Mouse (Mus musculus): ENCODE data around the gene Hoxa7. TPM values are rescaled to one million over a fixed set of nuclear protein-coding genes. Genes with fewer than 3 reads are reported as not detected.

Gene Hoxa7
- total RNA-seq, 2 experiments from 2014 or later, result 0.16 to 0.45 TPM

DNA sequence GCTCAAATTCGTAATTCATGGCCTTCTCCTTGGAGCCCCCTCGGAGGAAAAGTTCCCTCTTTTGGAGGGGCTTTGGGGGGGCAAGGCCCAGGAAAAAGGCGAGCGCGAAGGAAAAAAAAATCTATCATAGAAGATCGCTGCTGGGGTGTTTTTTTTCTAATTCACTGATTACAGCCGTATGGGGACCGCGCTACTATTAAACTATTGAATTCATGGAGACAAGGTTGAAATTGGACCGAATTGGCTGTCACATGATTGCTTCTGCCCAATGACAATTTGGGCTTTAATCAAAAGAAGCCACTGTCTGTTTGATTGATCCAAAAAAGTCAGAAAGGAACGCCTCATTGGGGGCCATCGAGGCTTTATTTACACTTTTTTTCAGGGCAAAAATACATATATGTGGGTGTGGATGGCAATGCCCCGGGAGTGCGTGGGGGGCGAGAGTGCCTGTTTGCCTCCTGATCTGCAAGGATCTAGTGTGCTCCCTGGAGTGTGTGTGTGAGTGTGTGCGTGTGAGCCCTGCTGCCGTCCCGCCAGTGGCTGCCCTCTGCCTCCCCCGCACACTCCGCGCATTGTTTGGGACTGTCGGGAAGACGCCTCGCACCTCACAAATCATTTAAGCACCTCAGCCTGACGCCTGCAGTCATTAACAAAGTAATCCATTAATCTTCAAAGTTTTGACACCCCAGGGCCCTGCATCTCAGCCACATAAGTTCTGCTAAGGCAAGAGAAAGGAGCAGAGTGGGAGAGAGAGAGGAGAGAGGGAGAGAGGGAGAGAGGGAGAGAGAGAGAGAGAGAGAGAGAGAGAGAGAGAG lies 56.8 kb downstream of the Hoxa7 start, which contains the start of gene Hoxa2:
Gene Hoxa2, minus strand, starts transcription at position 206 of the 815 bp plus-strand sequence.
- no peak for DNase-seq (ENCODE audit: low spot score in 2 of 2)

Small RNAs within 50 kb of the gene (microRNA-seq; reads per million reads assigned to microRNA genes)
- gene Mir196b, result 1.4 to 3.8 reads per million in 2 experiments

Other genes starting within 250 kb of the Hoxa7 start
- gene Skap2, start 209.3 kb downstream of the Hoxa7 start, total RNA-seq (2021), result 10 to 100 TPM; 10.8 to 11.0 TPM
- gene Hoxa1, start 63.5 kb downstream of the Hoxa7 start, total RNA-seq (2021), result not detected
- gene Hoxa2, start 57.0 kb downstream of the Hoxa7 start, total RNA-seq (2021), result not detected
- not detected for gene 5730596B20Rik, start 44.4 kb downstream of the Hoxa7 start, total RNA-seq (2021)
- not detected for gene Hoxa4, start 30.1 kb downstream of the Hoxa7 start, total RNA-seq (2021)
- gene Hoxa5, start 17.3 kb downstream of the Hoxa7 start, total RNA-seq (2021), result not detected
- not detected for gene Hoxa6, start 13.1 kb downstream of the Hoxa7 start, total RNA-seq (2021)
- not detected for gene Hoxa3, start 8.5 kb downstream of the Hoxa7 start, total RNA-seq (2021)
- gene Gm28308, start 8.5 kb downstream of the Hoxa7 start, total RNA-seq (2021), result not detected
- not detected for gene Hoxa9, start 9.2 kb upstream of the Hoxa7 start, total RNA-seq (2021)
- gene Hoxa10, start 19.0 kb upstream of the Hoxa7 start, total RNA-seq (2021), result not detected
- not detected for gene Hoxa11, start 24.0 kb upstream of the Hoxa7 start, total RNA-seq (2021)
- not detected for gene Hoxa13, start 39.0 kb upstream of the Hoxa7 start, total RNA-seq (2021)
- gene Evx1, start 91.6 kb upstream of the Hoxa7 start, total RNA-seq (2021), result not detected